Mouse (Mus musculus) right cerebral cortex, postnatal 14 days (tissue): ENCODE results near the gene Mark3.
A peak's percentile ranks its signal among the peaks of the same experiment; 100 is the strongest.

Experiments used
- DNase-seq: peaks from one replicate; pipeline ENCODE4 v3.0.0; 2022

The Mark3 gene

GRCm38 (mm10) chr12:111677882-111678669 lies 103.8 kb downstream of the Mark3 start, which contains the start of gene Trmt61a:
Gene Trmt61a (plus strand): TSS chr12:111678105.
- DNase-seq = peak; percentile 93

- DNase-seq = no peak
Observed at GRCm38 (mm10) chr12:111678670-111678933, 104.3 kb downstream of the Mark3 start.

GRCm38 (mm10) chr12:111678997-111679396 lies 104.7 kb downstream of the Mark3 start:
- no peak for DNase-seq

- no peak for DNase-seq
Observed at GRCm38 (mm10) chr12:111680661-111681060, 106.3 kb downstream of the Mark3 start.

- no peak for DNase-seq
Observed at GRCm38 (mm10) chr12:111681305-111681704, 107.0 kb downstream of the Mark3 start.

- no peak for DNase-seq
Observed at GRCm38 (mm10) chr12:111682003-111682402, 107.7 kb downstream of the Mark3 start.

- no peak for DNase-seq
Observed at GRCm38 (mm10) chr12:111682806-111683205, 108.5 kb downstream of the Mark3 start.

GRCm38 (mm10) chr12:111686390-111686789 lies 112.1 kb downstream of the Mark3 start:
- no peak for DNase-seq

GRCm38 (mm10) chr12:111687350-111688068 lies 113.2 kb downstream of the Mark3 start:
- DNase-seq = peak; percentile 66

- DNase-seq = no peak
Observed at GRCm38 (mm10) chr12:111688069-111688428, 113.7 kb downstream of the Mark3 start.

GRCm38 (mm10) chr12:111689426-111689825 lies 115.1 kb downstream of the Mark3 start:
- DNase-seq = no peak

GRCm38 (mm10) chr12:111691346-111691872 lies 117.1 kb downstream of the Mark3 start:
- no peak for DNase-seq

- DNase-seq = no peak
Observed at GRCm38 (mm10) chr12:111692899-111693298, 118.6 kb downstream of the Mark3 start.

GRCm38 (mm10) chr12:111693341-111694270 lies 119.3 kb downstream of the Mark3 start:
- peak; percentile 69 for DNase-seq

GRCm38 (mm10) chr12:111694271-111694781 lies 120.0 kb downstream of the Mark3 start:
- DNase-seq = no peak

- no peak for DNase-seq
Observed at GRCm38 (mm10) chr12:111694880-111695804, 120.8 kb downstream of the Mark3 start.

- DNase-seq = peak; percentile 76
Observed at GRCm38 (mm10) chr12:111696239-111696638, 121.9 kb downstream of the Mark3 start.

GRCm38 (mm10) chr12:111697708-111698107 lies 123.4 kb downstream of the Mark3 start:
- DNase-seq = no peak

- no peak for DNase-seq
Observed at GRCm38 (mm10) chr12:111698346-111698913, 124.1 kb downstream of the Mark3 start.

GRCm38 (mm10) chr12:111699542-111699941 lies 125.2 kb downstream of the Mark3 start:
- no peak for DNase-seq

GRCm38 (mm10) chr12:111700920-111701458 lies 126.7 kb downstream of the Mark3 start:
- DNase-seq = no peak
